Mouse (Mus musculus) heart, embryonic 10.5 days (tissue): ENCODE results near the gene Gpr142. TPM values are rescaled to one million over a fixed set of nuclear protein-coding genes. Genes with fewer than 3 reads are reported as not detected.

Experiments
- DNase-seq: peaks from one replicate; pipeline ENCODE4 v3.0.0-alpha.2; 2017; ENCODE audit warnings: low spot score
- H3K27ac ChIP-seq: fragments of 300-500 bp; sonication (generic); 2 replicates; pipeline ENCODE4 v1.5.1; 2016; ENCODE audit warnings: mild to moderate bottlenecking
- H3K27me3 ChIP-seq: fragments of 300-500 bp; sonication (generic); 2 replicates; pipeline ENCODE4 v1.6.1; 2016; ENCODE audit warnings: mild to moderate bottlenecking; ENCODE audit not compliant: poor library complexity, insufficient read depth, severe bottlenecking
- H3K36me3 ChIP-seq: fragments of 300-500 bp; sonication (generic); 2 replicates; pipeline ENCODE4 v1.6.1; 2016; ENCODE audit warnings: mild to moderate bottlenecking, moderate library complexity
- H3K4me1 ChIP-seq: fragments of 300-500 bp; sonication (generic); 2 replicates; pipeline ENCODE4 v1.6.1; 2016; ENCODE audit warnings: mild to moderate bottlenecking
- H3K4me3 ChIP-seq: fragments of 300-500 bp; sonication (generic); 2 replicates; pipeline ENCODE4 v1.5.1; 2016; ENCODE audit warnings: mild to moderate bottlenecking, moderate library complexity
- H3K9me3 ChIP-seq: fragments of 300-500 bp; sonication (generic); 2 replicates; pipeline ENCODE4 v1.6.1; 2016; ENCODE audit warnings: mild to moderate bottlenecking, moderate library complexity
- WGBS: fragments of 180-500 bp; shearing (Covaris S2); methylation state at CpG from one replicate; pipeline ENCODE4 v1.1.7; 2016; 5-methylcytosine and 5-hydroxymethylcytosine counted together
- polyA plus RNA-seq: library from polyadenylated mRNA; unstranded; fragments of >200 nt; fragmentation: Nextera tagmentation; extraction: Ambion mirVana; gene quantifications from 2 replicates; pipeline ENCODE4 v1.2.1, GENCODE M21; 2016

Gpr142 gene
- polyA plus RNA-seq, 1 experiment from 2014 or later, result not detected

GRCm38 (mm10) chr11:114851608-114852310, 53.0 kb downstream of the Gpr142 start:
- under 1% methylated on average over 63 of the region's 65 CpGs for WGBS
- peaks cover 48% of the 10 kb centered on the region for H3K4me1 ChIP-seq

GRCm38 (mm10) chr11:114852311-114853173, 53.8 kb downstream of the Gpr142 start:
- peaks cover 44% of the 10 kb centered on the region for H3K4me1 ChIP-seq
- H3K27me3 ChIP-seq, result peaks cover 4% of the 10 kb centered on the region; the same call in 1 of the 2 replicates
- peak overlapping the region; percentile 85 for H3K4me3 ChIP-seq
- peaks cover 9% of the 10 kb centered on the region; the same call in 1 of the 2 replicates for H3K36me3 ChIP-seq
- peak overlapping the region; percentile 97 for H3K27ac ChIP-seq
- no peaks in the 10 kb centered on the region for H3K9me3 ChIP-seq
- WGBS, result under 1% methylated on average over 40 of the region's 40 CpGs
- peak; percentile 86 for DNase-seq

More at GRCm38 (mm10) chr11:114851608-114852310, 53.0 kb downstream of the Gpr142 start:
- Histone ChIP-seq H3K4me3 (peak overlapping the region; percentile 85), H3K9me3 (no peaks in the 10 kb centered on the region), H3K27ac (peak overlapping the region; percentile 97), H3K36me3 (0 out of 2 replicates have a peak, but pooled peaks cover 4% of the 10 kb centered on the region), H3K27me3 (peaks cover 4% of the 10 kb centered on the region; the same call in 1 of the 2 replicates)
- DNase-seq, result peak; percentile 83

- no peak for DNase-seq
- Histone ChIP-seq H3K4me1 (peaks cover 44% of the 10 kb centered on the region), H3K9me3 (no peaks in the 10 kb centered on the region), H3K27me3 (peaks cover 4% of the 10 kb centered on the region; the same call in 1 of the 2 replicates), H3K27ac (peak overlapping the region; percentile 97), H3K36me3 (peaks cover 9% of the 10 kb centered on the region; the same call in 1 of the 2 replicates), H3K4me3 (peak overlapping the region; percentile 85)
- WGBS, result 4% methylated on average over 7 of the region's 7 CpGs
These were observed 54.6 kb downstream of the Gpr142 start for GRCm38 (mm10) chr11:114853174-114853838.

- no peak overlapping the region for H3K4me3 ChIP-seq
- H3K4me1 ChIP-seq, result peaks cover 39% of the 10 kb centered on the region
- no peaks in the 10 kb centered on the region for H3K9me3 ChIP-seq
- H3K36me3 ChIP-seq, result peaks cover 12% of the 10 kb centered on the region; the same call in 1 of the 2 replicates
- no peaks in the 10 kb centered on the region for H3K27me3 ChIP-seq
- WGBS, result 73% methylated on average over 6 of the region's 6 CpGs
- H3K27ac ChIP-seq, result peak overlapping the region; percentile 59
- DNase-seq, result no peak
These were observed 55.9 kb downstream of the Gpr142 start for GRCm38 (mm10) chr11:114854581-114854980.

GRCm38 (mm10) chr11:114856125-114856524, 57.4 kb downstream of the Gpr142 start:
- Histone ChIP-seq H3K36me3 (peaks cover 12% of the 10 kb centered on the region; the same call in 1 of the 2 replicates), H3K4me3 (no peak overlapping the region), H3K9me3 (no peaks in the 10 kb centered on the region), H3K27ac (no peak overlapping the region), H3K4me1 (peaks cover 24% of the 10 kb centered on the region), H3K27me3 (no peaks in the 10 kb centered on the region)
- no peak for DNase-seq
- 88% methylated on average over 5 of the region's 5 CpGs for WGBS

Other genes starting within 250 kb of the Gpr142 start
- gene Rpl38, start 130.4 kb upstream of the Gpr142 start, polyA plus RNA-seq, result 789 and 902 TPM in 2 replicates
- 4.8 and 4.9 TPM in 2 replicates for gene Ttyh2, start 123.5 kb upstream of the Gpr142 start, polyA plus RNA-seq
- gene Dnaic2, start 71.5 kb upstream of the Gpr142 start, polyA plus RNA-seq, result 0.19 and 0.53 TPM in 2 replicates
- 0.14 TPM in 1 of 2 replicates, not detected in the other for gene Kif19a, start 33.5 kb upstream of the Gpr142 start, polyA plus RNA-seq
- 0.21 and 0.34 TPM in 2 replicates for gene Btbd17, start 3.0 kb upstream of the Gpr142 start, polyA plus RNA-seq
- 36.6 and 46.3 TPM in 2 replicates for gene Gprc5c, start 52.2 kb downstream of the Gpr142 start, polyA plus RNA-seq
- gene Cd300a, start 91.1 kb downstream of the Gpr142 start, polyA plus RNA-seq, result 0.46 and 0.62 TPM in 2 replicates
- 0.48 and 1.0 TPM in 2 replicates for gene Cd300lb, start 135.5 kb downstream of the Gpr142 start, polyA plus RNA-seq
- not detected in 2 replicates for gene Cd300c, start 170.2 kb downstream of the Gpr142 start, polyA plus RNA-seq
- gene Cd300ld, start 191.0 kb downstream of the Gpr142 start, polyA plus RNA-seq, result not detected in 2 replicates
- gene Cd300c2, start 203.0 kb downstream of the Gpr142 start, polyA plus RNA-seq, result 0.35 TPM in 1 of 2 replicates, not detected in the other
- gene Cd300ld2, start 217.3 kb downstream of the Gpr142 start, polyA plus RNA-seq, result not detected in 2 replicates
- not detected in 2 replicates for gene Cd300ld4, start 228.1 kb downstream of the Gpr142 start, polyA plus RNA-seq
- not detected in 2 replicates for gene Cd300ld5, start 238.8 kb downstream of the Gpr142 start, polyA plus RNA-seq
- not detected in 2 replicates for gene Cd300ld3, start 249.5 kb downstream of the Gpr142 start, polyA plus RNA-seq